Mouse (Mus musculus) brain, embryonic 14.5 days (tissue): Measurements from ENCODE around the gene Slco2b1. TPM values are rescaled to one million over a fixed set of nuclear protein-coding genes. Genes with fewer than 3 reads are reported as not detected.

Experiments used
- DNase-seq: peaks from one replicate; pipeline ENCODE4 v3.0.0-alpha.2; 2011; ENCODE audit warnings: low read depth
- CTCF ChIP-seq: fragments of 200-500 bp; IDR thresholded peaks from 2 replicates; pipeline ENCODE4 v1.5.1; 2012; ENCODE audit warnings: inconsistent platforms, mild to moderate bottlenecking, moderate library complexity, borderline replicate concordance; ENCODE audit not compliant: insufficient read depth, insufficient read length; ENCODE audit errors: extremely low read depth
- POLR2A ChIP-seq: fragments of 200-500 bp; IDR thresholded peaks from 2 replicates; pipeline ENCODE4 v1.6.1; 2012; ENCODE audit warnings: mild to moderate bottlenecking, inconsistent platforms, borderline replicate concordance; ENCODE audit not compliant: poor library complexity, insufficient read depth, insufficient read length, severe bottlenecking; ENCODE audit errors: extremely low read depth
- polyA plus RNA-seq: library from polyadenylated mRNA; depleted of rRNA; stranded (reverse); fragments of >200 nt; gene quantifications from 2 replicates; pipeline ENCODE4 v1.2.3, GENCODE M21; 2012

Gene Slco2b1
- polyA plus RNA-seq, 1 experiment: 7.9 TPM

DNA sequence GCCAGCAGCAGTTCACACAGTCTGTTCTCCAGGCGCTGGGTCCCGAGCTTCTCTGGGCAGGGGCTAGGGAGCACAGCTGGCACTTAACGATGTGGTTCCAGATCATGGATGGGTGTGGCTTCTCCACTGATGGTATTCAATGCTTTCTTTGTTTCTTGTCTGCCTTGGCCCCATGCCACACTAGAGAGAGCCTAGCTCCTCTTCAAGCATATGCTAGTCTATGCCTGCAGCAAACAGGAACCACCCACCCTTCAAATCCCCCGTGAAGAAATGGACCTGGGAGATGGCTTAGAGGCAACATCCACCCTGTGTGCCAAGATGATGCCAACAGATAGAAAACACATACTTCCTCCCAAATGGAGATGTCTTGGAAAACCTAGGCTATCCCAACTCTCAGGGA is 27.1 kb downstream of the Slco2b1 start:
- DNase-seq: no peak
- TF ChIP-seq CTCF (no peak), POLR2A (no peak)

DNA sequence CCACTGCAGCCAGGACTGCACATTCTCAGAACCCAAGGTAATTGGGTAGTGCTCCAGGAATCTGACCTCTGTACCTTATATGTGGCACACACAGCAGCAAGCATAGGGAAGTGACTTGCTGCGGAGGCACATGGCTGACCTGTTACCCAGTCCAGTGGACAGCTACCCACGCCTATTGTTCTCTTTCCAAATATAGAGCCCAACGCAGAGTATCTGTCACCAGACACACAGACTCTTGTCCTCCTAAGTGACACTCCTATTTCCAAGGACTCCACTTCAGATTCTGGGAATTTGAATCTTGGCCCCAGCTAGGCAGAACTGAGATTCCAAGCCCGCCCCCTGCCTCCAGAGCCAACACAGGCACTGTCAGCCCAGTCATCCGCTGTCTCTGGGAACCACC is 30.4 kb downstream of the Slco2b1 start:
- TF ChIP-seq CTCF (no peak), POLR2A (no peak)
- no peak for DNase-seq

DNA sequence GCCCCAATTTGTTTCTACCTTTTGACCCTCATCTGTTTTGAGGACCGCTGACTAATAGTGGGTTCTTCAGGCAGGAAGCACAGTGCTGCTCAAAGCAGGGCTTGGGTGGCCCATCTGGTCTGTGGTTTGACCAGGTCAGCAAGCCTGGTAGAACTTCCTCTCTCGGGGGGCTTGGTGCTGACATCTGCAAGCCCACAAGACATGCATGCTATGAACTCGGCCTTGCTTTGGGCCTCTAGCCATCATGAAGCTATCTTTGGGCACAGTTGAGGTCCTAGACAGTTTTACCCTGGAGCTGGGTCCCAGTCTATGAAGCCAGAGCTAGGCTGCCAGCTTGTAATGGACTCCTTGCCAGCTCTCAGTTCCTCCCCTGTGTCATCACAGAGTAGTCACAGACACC is 36.2 kb downstream of the Slco2b1 start:
- no peak for DNase-seq
- TF ChIP-seq CTCF: no peak
- no peak for TF ChIP-seq POLR2A

DNA sequence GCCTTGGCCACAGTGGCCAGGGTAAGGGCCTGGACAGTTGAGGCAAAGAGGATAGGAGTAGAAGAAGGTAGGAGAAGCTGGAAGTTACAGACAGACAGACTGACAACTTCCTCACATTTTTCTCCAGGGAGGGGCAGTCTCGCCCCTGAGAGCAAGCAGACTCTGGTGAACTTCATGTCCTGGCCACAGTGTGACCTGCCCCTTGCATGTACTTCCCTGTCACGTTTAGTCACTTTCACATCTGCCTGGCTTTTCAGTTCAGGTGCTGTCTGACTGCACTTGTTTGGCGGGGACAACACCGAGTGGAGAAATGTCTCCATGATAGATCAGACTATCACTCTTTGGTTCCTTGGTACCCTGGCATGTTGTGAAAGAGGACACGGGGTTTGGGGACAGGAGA is 36.9 kb downstream of the Slco2b1 start:
- DNase-seq: no peak
- TF ChIP-seq CTCF (no peak), POLR2A (no peak)

DNA sequence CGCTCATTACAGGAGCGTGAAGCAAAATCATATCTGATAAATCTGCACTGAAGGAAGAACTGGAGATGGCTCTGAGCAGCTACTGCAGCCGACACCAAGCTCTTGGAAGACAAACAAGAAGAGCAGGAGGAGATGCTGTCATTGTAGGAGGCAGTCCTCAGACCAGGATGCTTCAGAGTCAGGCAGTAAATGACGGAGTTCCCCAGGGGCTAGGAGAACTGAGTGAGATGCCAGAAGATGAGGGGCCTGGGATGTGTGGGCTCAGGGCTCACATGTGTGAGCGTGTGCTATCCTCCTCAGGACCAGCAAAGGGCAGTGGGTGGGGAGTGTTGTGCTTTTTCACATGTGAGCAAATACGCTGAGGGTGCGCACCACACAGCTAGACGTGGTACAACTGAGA is 38.0 kb downstream of the Slco2b1 start:
- TF ChIP-seq CTCF (no peak), POLR2A (no peak)

DNA sequence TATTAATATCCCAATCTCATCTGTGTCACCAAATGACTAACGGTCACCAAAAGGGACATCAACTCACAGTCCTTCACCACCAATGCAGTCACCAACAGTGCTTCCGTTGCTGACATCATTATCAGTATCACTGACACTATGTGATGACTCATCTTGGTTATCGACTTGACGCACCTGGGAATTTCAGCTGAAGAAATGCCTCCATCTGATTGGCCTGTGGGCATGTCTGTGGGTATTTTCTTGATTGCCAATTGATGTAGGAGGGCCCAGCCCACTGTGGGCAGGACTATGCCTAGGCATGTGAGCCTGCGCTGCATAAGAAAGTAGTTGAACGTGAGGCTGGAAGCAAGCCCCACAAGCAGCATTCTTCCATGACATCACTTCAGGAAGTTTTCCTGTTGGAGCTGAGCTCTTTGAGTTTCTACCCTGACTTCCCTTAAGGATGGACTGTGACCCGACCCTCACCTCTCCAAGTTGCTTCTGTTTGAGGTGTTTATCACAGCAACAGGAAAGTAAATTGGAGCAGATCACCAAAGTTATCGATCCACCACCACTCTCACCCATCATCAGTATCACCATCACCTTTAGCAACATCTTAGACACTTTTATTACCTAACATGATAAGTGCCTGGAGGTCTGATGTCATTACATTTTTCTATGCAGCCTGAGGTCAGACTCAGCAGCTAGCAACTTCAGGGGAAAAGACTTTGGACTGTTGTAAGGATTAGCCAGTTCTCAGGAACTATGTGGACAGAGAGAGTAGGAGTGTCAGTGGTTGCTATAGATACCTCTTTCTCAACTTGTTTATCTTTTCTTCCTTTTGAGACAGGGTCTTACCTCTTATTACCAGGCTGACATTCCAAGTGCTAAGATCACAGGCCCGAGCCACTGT is 39.4 kb downstream of the Slco2b1 start:
- no peak for DNase-seq
- no peak for TF ChIP-seq POLR2A

More for the DNA sequence above, 38.0 kb downstream of the Slco2b1 start:
- no peak for DNase-seq

DNA sequence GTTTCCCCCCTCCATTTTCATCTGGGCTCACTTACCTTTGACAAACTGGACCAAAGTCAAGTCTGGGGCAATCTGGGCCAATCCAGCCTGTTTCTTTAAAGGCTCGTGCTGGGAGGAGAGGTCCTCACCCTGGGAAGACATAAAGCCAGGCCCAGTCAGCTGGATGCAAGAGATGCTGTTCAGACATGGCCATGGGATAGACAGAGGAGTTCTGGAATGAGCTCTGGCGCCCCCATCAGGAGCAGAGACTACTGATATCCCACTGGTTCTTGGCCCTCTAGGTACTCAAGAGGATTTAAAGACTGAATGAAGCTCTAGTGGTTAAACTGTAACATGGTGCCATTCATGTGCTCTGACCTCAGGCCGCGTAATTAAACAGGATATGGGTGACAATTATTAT is 40.2 kb downstream of the Slco2b1 start:
- no peak for DNase-seq

DNA sequence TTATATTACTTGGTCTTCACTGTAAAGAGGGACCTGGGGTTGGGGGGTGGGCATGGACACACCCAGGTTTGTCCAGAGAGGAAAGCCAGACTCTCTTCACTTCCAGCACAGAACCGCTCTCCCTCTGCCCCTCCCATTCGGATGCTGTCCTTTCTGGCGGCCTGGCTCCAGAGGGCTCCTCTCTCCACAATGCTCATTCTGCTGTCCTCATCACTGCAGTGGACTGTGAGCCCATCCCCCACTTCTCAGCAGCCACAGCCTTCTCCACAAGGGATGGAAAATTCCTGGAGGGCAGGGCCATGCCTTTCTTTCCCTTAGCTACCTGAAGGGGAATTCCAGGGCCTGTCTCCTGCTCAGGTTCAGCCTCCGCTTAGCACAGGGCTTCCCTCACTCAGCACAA is 42.3 kb downstream of the Slco2b1 start:
- no peak for TF ChIP-seq POLR2A
- TF ChIP-seq CTCF: no peak
- DNase-seq: peak; percentile 20

More for the DNA sequence above, 40.2 kb downstream of the Slco2b1 start:
- TF ChIP-seq POLR2A: no peak
- no peak for TF ChIP-seq CTCF

DNA sequence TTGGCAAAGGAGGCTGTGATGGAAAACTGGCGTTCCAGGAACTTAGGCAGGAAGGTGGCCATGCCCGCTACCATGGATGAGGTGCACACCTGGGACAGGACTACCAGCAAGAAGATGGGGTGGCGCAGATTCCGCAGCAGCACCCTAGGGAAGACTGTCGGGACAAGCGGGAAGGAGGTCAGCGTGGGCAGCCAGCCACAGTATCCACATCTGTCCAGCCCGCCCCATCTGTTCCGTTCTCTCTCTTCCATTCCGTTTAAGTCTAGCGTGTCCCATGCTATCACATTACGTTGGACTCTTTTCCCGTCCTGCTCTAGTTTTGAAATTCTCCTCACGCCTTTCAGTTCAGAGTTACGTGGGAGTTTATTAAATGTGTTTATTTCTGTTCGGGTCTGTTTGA is 44.0 kb downstream of the Slco2b1 start:
- no peak for DNase-seq
- no peak for TF ChIP-seq POLR2A
- no peak for TF ChIP-seq CTCF

DNA sequence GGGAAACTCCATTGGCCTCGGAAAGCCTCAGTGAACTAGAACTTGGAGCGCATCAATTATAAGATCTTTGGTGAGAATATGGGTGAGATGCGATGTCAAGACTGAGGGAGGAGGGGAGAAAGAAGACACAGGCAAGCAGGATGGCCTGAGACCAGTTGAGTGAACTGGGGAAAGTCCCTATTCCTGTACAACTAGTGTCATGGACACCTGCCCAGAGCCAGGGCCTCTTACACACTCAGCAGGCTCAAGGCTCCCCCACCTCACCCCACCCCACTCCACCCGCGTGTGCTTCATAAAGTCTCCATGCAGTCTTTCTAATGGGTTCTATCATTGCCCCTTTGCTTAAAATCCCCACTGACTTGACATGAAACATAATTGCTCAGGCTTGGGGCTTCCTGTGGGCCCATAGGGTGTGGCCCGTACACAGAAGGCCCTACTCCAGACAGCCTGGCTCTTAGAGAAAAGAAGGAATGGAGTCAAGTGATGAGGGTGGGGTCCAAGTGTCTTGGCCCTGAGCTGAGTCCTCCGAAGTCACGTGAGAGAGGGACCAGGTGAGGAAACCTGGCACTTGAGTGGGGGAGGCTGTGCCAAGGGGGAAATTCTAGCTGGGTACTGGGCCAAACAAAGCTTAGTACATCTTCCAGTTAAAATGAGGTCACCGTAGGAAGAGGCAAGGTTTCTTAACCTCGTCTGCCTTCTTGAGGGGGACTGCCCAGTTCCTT is 45.2 kb downstream of the Slco2b1 start:
- no peak for DNase-seq
- TF ChIP-seq POLR2A (no peak), CTCF (no peak)

DNA sequence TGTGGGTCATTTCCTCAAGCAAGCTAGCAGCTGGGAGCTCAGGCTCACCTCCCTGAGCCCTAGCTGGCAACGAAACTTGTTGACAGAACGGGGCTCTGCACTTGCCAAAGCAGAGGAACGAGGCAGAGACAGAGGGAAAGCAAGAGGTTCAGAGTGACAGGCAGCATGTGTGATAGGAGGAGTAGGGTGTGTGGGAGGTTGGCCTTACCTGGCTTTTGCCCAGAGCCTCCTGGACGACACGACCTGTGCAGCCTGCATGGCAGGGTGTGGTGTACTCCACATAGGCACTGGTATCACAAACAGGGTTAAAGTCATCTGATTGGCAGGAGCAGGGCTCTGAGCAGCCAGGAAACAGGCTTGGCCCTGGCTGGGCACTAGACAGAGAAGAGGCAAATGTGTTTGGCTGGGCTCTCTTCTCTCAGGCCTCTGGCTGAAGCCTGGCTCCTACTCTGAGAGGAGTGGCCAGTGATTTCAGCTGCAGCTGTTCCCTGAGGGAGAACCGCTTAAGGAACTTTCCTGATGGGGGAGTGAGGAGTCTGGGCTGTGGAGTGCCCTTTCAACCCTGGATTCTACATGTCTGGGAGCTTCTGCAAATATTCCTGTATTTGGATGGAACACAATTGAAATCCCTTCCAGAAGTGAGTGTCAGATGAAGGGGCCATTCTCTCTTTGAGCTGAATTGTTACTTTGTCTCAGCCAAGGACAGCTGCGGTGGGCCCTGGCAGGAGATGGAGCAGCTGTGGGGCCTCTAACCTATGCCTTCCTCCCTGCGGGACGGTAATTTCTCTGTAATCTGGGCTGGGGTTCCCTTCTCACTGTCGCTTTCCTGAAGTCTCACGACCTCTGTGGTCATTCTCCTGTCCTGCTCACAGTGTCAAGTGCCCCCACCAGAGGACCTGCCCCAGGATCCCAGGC is 46.3 kb downstream of the Slco2b1 start:
- DNase-seq: peak; percentile 46
- no peak for TF ChIP-seq POLR2A
- TF ChIP-seq CTCF: no peak
